In the genomic region with DNA sequence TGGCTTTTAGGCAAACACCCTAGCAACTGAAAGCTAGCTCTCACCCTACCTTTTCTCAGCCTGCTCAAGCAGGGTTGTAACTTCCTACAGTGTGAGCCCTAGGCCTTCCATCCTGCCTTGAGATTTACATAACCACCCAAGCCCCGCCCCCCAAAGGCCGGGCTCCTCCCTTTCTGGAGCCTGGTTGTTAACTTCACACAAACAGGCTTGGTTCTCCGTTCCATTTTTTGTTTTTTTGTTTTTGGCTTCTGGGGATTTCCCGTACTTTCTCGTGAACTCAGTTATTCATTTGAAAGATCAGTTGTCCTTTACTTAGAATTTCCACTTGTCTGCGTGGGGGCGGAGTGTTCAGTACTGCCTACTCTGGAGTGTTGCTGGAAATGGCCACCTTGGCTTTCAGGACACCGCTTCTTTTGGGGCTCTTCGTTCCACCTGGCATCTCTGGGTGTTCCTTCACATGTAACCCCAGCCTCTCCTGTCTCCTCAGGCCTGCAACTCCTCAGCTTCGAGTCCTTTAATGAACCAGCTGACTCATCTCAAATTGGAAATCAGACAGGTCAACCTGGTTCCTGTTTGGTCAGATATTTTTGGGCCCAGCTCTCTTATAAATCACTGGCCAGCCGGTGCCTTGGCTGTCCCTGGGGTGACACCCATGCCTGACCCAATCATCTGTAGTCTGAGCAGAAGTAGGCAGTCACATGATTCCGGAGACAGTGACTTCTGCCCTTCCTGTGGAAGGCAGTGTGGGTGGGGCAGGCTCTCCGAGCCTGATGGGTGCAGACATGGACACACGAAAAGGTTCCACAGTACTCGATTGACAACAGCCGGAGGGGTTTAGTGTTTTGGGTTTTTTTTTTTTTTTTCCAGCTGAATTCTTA, we compare ENCODE assay signal across 8 mouse cellular contexts. TPM values are rescaled to one million over a fixed set of nuclear protein-coding genes. Genes with fewer than 3 reads are reported as not detected.
DNase-seq lines count a peak whose midpoint lies in the region; ATAC-seq and TF ChIP-seq lines count a peak whose summit lies in the region.

No protein-coding gene starts in this region.

- H3K9ac ChIP-seq in heart, embryonic 14.5 days (ENCODE audit: low read length): no peak overlapping the region
- no peak overlapping the region for H3K9ac ChIP-seq in limb, embryonic 14.5 days (ENCODE audit: low read depth, low read length, severe bottlenecking)
- H3K9ac ChIP-seq in forebrain, embryonic 16.5 days (replicated peaks; ENCODE audit: low read depth, low read length): no peak overlapping the region

- H3K27ac ChIP-seq in left cerebral cortex, adult 2 months: peak overlapping the region; percentile 58; the same call in 1 of the 2 replicates
- H3K27ac ChIP-seq in heart, embryonic 14.5 days (replicated peaks in 1 of 2; ENCODE audit: control insufficient read depth in 1 of 2, insufficient read depth in 1 of 2, low read depth in 2 of 2, low read length in 2 of 2): no peak overlapping the region
- no peak overlapping the region for H3K27ac ChIP-seq in limb, embryonic 14.5 days (replicated peaks; ENCODE audit: low read depth, low read length)
- H3K27ac ChIP-seq in forebrain, embryonic 16.5 days (ENCODE audit: low read length): no peak overlapping the region

- no peak for TF ChIP-seq POLR2A in limb, embryonic 14.5 days (IDR thresholded peaks at IDR 0.05; ENCODE audit: borderline replicate concordance, extremely low read depth, insufficient read depth, insufficient read length)

- H3K4me3 ChIP-seq in left cerebral cortex, adult 2 months: no peak overlapping the region
- H3K4me3 ChIP-seq in heart, embryonic 14.5 days (ENCODE audit: control insufficient read depth in 1 of 2, insufficient read depth in 1 of 2, low read depth in 1 of 2, low read length in 2 of 2): no peak overlapping the region
- no peak overlapping the region for H3K4me3 ChIP-seq in limb, embryonic 14.5 days (replicated peaks; ENCODE audit: low read length)
- no peak overlapping the region for H3K4me3 ChIP-seq in forebrain, embryonic 16.5 days (replicated peaks; ENCODE audit: low read length)

- no peaks in the 10 kb centered on the region for H3K27me3 ChIP-seq in heart, embryonic 14.5 days (ENCODE audit: control insufficient read depth, insufficient read depth, low read length)
- H3K27me3 ChIP-seq in limb, embryonic 14.5 days (ENCODE audit: control insufficient read depth, insufficient read depth, low read length): no peaks in the 10 kb centered on the region
- no peaks in the 10 kb centered on the region for H3K27me3 ChIP-seq in forebrain, embryonic 16.5 days (replicated peaks; ENCODE audit: control insufficient read depth, insufficient read depth, low read length)

- H3K36me3 ChIP-seq in heart, embryonic 14.5 days (ENCODE audit: control insufficient read depth, insufficient read depth, low read length): no peaks in the 10 kb centered on the region
- no peaks in the 10 kb centered on the region for H3K36me3 ChIP-seq in limb, embryonic 14.5 days (ENCODE audit: control insufficient read depth, insufficient read depth, low read length)
- no peaks in the 10 kb centered on the region for H3K36me3 ChIP-seq in forebrain, embryonic 16.5 days (ENCODE audit: control insufficient read depth, insufficient read depth)

- TF ChIP-seq CTCF in left cerebral cortex, adult 2 months (IDR thresholded peaks at IDR 0.05): no peak

- intact Hi-C loops in left cerebral cortex, adult 2 months (cut with DNase I): no loop called here

- H3K4me2 ChIP-seq in heart, embryonic 14.5 days (ENCODE audit: low read length): no peak overlapping the region
- no peak overlapping the region for H3K4me2 ChIP-seq in limb, embryonic 14.5 days (replicated peaks; ENCODE audit: low read depth, low read length, severe bottlenecking)
- H3K4me2 ChIP-seq in forebrain, embryonic 16.5 days (ENCODE audit: low read length): no peak overlapping the region

- H3K9me3 ChIP-seq in heart, embryonic 14.5 days (ENCODE audit: control insufficient read depth, low read length): peaks cover 3% of the 10 kb centered on the region; the same call in 1 of the 2 replicates
- no peaks in the 10 kb centered on the region for H3K9me3 ChIP-seq in limb, embryonic 14.5 days (ENCODE audit: control insufficient read depth, low read length)
- H3K9me3 ChIP-seq in forebrain, embryonic 16.5 days (ENCODE audit: control insufficient read depth, low read length): 0 out of 2 replicates have a peak, but pooled peaks cover 2% of the 10 kb centered on the region

- 53% methylated on average over 16 of the region's 16 CpGs for WGBS in heart, embryonic 14.5 days
- whole genome bisulfite sequencing in limb, embryonic 14.5 days: 51% methylated on average over 16 of the region's 16 CpGs
- WGBS in forebrain, embryonic 16.5 days: 65% methylated on average over 16 of the region's 16 CpGs

- ATAC-seq in heart, embryonic 14.5 days (ENCODE audit: insufficient number of reproducible peaks, insufficient read depth, low FRiP score, low read depth): peak; percentile 43; the same call in 1 of the 2 replicates
- ATAC-seq in limb, embryonic 14.5 days (ENCODE audit: low FRiP score, low read depth): no peak
- ATAC-seq in forebrain, embryonic 16.5 days: no peak

- peaks cover 13 to 17% of the 10 kb centered on the region in 2 experiments for H3K4me1 ChIP-seq in heart, embryonic 14.5 days (ENCODE audit: control insufficient read depth in 2 of 2, insufficient read depth in 2 of 2, low read length in 2 of 2)
- peaks cover 5% of the 10 kb centered on the region; the same call in 1 of the 2 replicates for H3K4me1 ChIP-seq in limb, embryonic 14.5 days (ENCODE audit: control insufficient read depth, insufficient read depth, low read length)
- H3K4me1 ChIP-seq in forebrain, embryonic 16.5 days (replicated peaks; ENCODE audit: control insufficient read depth, insufficient read depth, low read length): peaks cover 8% of the 10 kb centered on the region

- DNase-seq in left cerebral cortex, adult 2 months (ENCODE audit: extremely low spot score in 1 of 2, low spot score in 2 of 2): no peak
- DNase-seq in left cerebral cortex, adult 11 months (ENCODE audit: low spot score): no peak
- peak; percentile 54 for DNase-seq in brain, adult 2 months (ENCODE audit: low read depth, low spot score)
- DNase-seq in limb, embryonic 14.5 days (ENCODE audit: low spot score): peak; percentile 45
- peak; percentile 91 to 95 for DNase-seq in natural killer cell, adult 2 months (ENCODE audit: low spot score in 2 of 2)
- DNase-seq in urinary bladder, postnatal 36 days (ENCODE audit: low spot score in 2 of 2): peak; percentile 82 to 85

RNA-seq across cellular contexts. Expression of gene Ncoa3, which starts 9.7 kb away (rescaled TPM):
- 10 to 100 TPM; 32.5 to 37.9 TPM for total RNA-seq in left cerebral cortex, adult 2 months (2021)
- polyA plus RNA-seq in heart, embryonic 14.5 days (2014; fragmentation: Nextera tagmentation; extraction: Ambion mirVana): 12.5 and 13.1 TPM in 2 replicates
- 25.5 and 34.7 TPM in 2 replicates for polyA plus RNA-seq in limb, embryonic 14.5 days (2012; rRNA removed)
- polyA plus RNA-seq in limb, embryonic 14.5 days (2014; fragmentation: Nextera tagmentation; extraction: Ambion mirVana): 17.8 and 20.0 TPM in 2 replicates
- 10.6 and 11.3 TPM in 2 replicates for polyA plus RNA-seq in forebrain, embryonic 16.5 days (2015; fragmentation: Nextera tagmentation; extraction: Ambion mirVana)

Comparison
In these comparisons a context has a peak if more than half of its experiments do, and no peak if none do; other contexts are left out.
1. DNase-seq: peak in brain, adult 2 months (single experiment), limb, embryonic 14.5 days (single experiment), natural killer cell, adult 2 months (2 of 2) and urinary bladder, postnatal 36 days (2 of 2); none in left cerebral cortex, adult 2 months (0 of 2) and left cerebral cortex, adult 11 months (single experiment).